Mouse (Mus musculus): ENCODE data around the gene Gal3st3.

GRCm38 (mm10) chr19:5356080-5356479, 57.9 kb downstream of the Gal3st3 start:
- no peak for TF ChIP-seq CTCF (IDR thresholded peaks at IDR 0.05; ENCODE audit: control insufficient read depth, insufficient read depth, insufficient replicate concordance, low read depth, low read length)
- TF ChIP-seq POLR2A (IDR thresholded peaks at IDR 0.05; ENCODE audit: control insufficient read depth, low read depth, low read length) = no peak
